Mouse (Mus musculus) kidney, postnatal 0 days (tissue): ENCODE measurements at regions not wholly inside any gene's neighbourhood (a gene's known extent, or its start where the extent isn't known, plus 50 kb on each side); places are given as distances from the start of the nearest gene placed in this dataset.

Experiments used
- ATAC-seq: fragments of 200-750 bp; cut with Nextera tagmentation; replicated peaks from 2 replicates; pipeline ENCODE4 v1.8.0; 2017; ENCODE audit warnings: low read depth, moderate number of reproducible peaks, moderate TSS enrichment, moderate library complexity; ENCODE audit not compliant: low FRiP score
- DNase-seq: peaks from one replicate; pipeline ENCODE4 v3.0.0-alpha.2; 2016; ENCODE audit warnings: low spot score
- H3K27ac ChIP-seq: fragments of 300-500 bp; sonication (generic); 2 replicates; pipeline ENCODE4 v1.5.1; 2014; ENCODE audit warnings: mild to moderate bottlenecking
- H3K27me3 ChIP-seq: fragments of 300-500 bp; sonication (generic); 2 replicates; pipeline ENCODE4 v1.6.1; 2014; ENCODE audit warnings: low read length, mixed read lengths; ENCODE audit not compliant: insufficient read depth
- H3K36me3 ChIP-seq: fragments of 300-500 bp; sonication (generic); 2 replicates; pipeline ENCODE4 v1.6.1; 2014; ENCODE audit warnings: low read length, mixed read lengths; ENCODE audit not compliant: insufficient read depth
- H3K4me1 ChIP-seq: fragments of 300-500 bp; sonication (generic); replicated peaks from 2 replicates; pipeline ENCODE4 v1.6.1; 2014; ENCODE audit warnings: antibody characterized with exemption, low read length, mixed read lengths; ENCODE audit not compliant: insufficient read depth
- H3K4me2 ChIP-seq: fragments of 300-500 bp; sonication (generic); 2 replicates; pipeline ENCODE4 v1.6.1; 2014; ENCODE audit warnings: mild to moderate bottlenecking, low read length, moderate library complexity, mixed read lengths
- H3K4me3 ChIP-seq: fragments of 300-500 bp; sonication (generic); replicated peaks from 2 replicates; pipeline ENCODE4 v1.5.1; 2014; ENCODE audit warnings: low read depth, low read length
- H3K9ac ChIP-seq: fragments of 300-500 bp; sonication (generic); 2 replicates; pipeline ENCODE4 v1.6.1; 2014; ENCODE audit warnings: low read depth, low read length
- H3K9me3 ChIP-seq: fragments of 300-500 bp; sonication (generic); replicated peaks from 2 replicates; pipeline ENCODE4 v1.6.1; 2016; ENCODE audit warnings: low read length, inconsistent platforms, mixed read lengths
- CTCF ChIP-seq: IDR thresholded peaks from 2 replicates; pipeline ENCODE4 v1.5.1; 2016; ENCODE audit warnings: antibody characterized with exemption, low read depth, mild to moderate bottlenecking, moderate library complexity
- WGBS: fragments of 180-500 bp; shearing (Covaris S2); extraction: QIAGEN DNeasy Blood & Tissue Kit; methylation state at CpG from one replicate; pipeline ENCODE4 v1.1.7; 2014; 5-methylcytosine and 5-hydroxymethylcytosine counted together

- no peaks in the 10 kb centered on the region for H3K4me1 ChIP-seq
- H3K4me2 ChIP-seq, result no peak overlapping the region
- no peaks in the 10 kb centered on the region for H3K9me3 ChIP-seq
- H3K27me3 ChIP-seq, result no peaks in the 10 kb centered on the region
- TF ChIP-seq CTCF, result no peak
- DNase-seq, result no peak
- no peak overlapping the region for H3K4me3 ChIP-seq
- ATAC-seq, result no peak
- no peak overlapping the region for H3K9ac ChIP-seq
- no peaks in the 10 kb centered on the region for H3K36me3 ChIP-seq
- WGBS, result 93% methylated on average over 7 of the region's 7 CpGs
- no peak overlapping the region for H3K27ac ChIP-seq
Measured at GRCm38 (mm10) chr16:76158585-76158984, 136.5 kb upstream of the Samsn1 start.

- no peak overlapping the region for H3K4me2 ChIP-seq
- no peak overlapping the region for H3K4me3 ChIP-seq
- DNase-seq (peak; percentile 5), ATAC-seq (no peak)
- no peak overlapping the region for H3K27ac ChIP-seq
- H3K36me3 ChIP-seq, result no peaks in the 10 kb centered on the region
- no peaks in the 10 kb centered on the region for H3K4me1 ChIP-seq
- TF ChIP-seq CTCF, result no peak
- 76% methylated on average over 12 of the region's 12 CpGs for WGBS
- no peaks in the 10 kb centered on the region for H3K27me3 ChIP-seq
- H3K9ac ChIP-seq, result no peak overlapping the region
- no peaks in the 10 kb centered on the region for H3K9me3 ChIP-seq
Measured at GRCm38 (mm10) chr16:76153766-76154525, 131.9 kb upstream of the Samsn1 start.

GRCm38 (mm10) chr16:76149581-76149980, 127.5 kb upstream of the Samsn1 start:
- Histone ChIP-seq H3K9ac (no peak overlapping the region), H3K4me3 (no peak overlapping the region), H3K36me3 (no peaks in the 10 kb centered on the region), H3K9me3 (no peaks in the 10 kb centered on the region), H3K27me3 (no peaks in the 10 kb centered on the region), H3K4me1 (no peaks in the 10 kb centered on the region), H3K27ac (no peak overlapping the region), H3K4me2 (no peak overlapping the region)
- TF ChIP-seq CTCF, result no peak
- ATAC-seq, result no peak
- no peak for DNase-seq
- 78% methylated on average over 5 of the region's 5 CpGs for WGBS

- no peak for TF ChIP-seq CTCF
- H3K27ac ChIP-seq, result no peak overlapping the region
- no peaks in the 10 kb centered on the region for H3K4me1 ChIP-seq
- H3K4me2 ChIP-seq, result no peak overlapping the region
- H3K36me3 ChIP-seq, result no peaks in the 10 kb centered on the region
- H3K27me3 ChIP-seq, result no peaks in the 10 kb centered on the region
- no peak for DNase-seq
- ATAC-seq, result no peak
- H3K4me3 ChIP-seq, result no peak overlapping the region
- H3K9ac ChIP-seq, result no peak overlapping the region
- WGBS, result 90% methylated on average over 2 of the region's 2 CpGs
- H3K9me3 ChIP-seq, result no peaks in the 10 kb centered on the region
Measured at GRCm38 (mm10) chr16:76133892-76134291, 111.8 kb upstream of the Samsn1 start.

GRCm38 (mm10) chr16:76130486-76130885, 108.4 kb upstream of the Samsn1 start:
- Histone ChIP-seq H3K36me3 (no peaks in the 10 kb centered on the region), H3K4me2 (no peak overlapping the region), H3K9ac (no peak overlapping the region), H3K4me3 (no peak overlapping the region), H3K4me1 (no peaks in the 10 kb centered on the region), H3K27me3 (no peaks in the 10 kb centered on the region), H3K9me3 (no peaks in the 10 kb centered on the region), H3K27ac (no peak overlapping the region)
- no peak for TF ChIP-seq CTCF
- ATAC-seq, result no peak
- WGBS, result 87% methylated on average over 9 of the region's 9 CpGs
- DNase-seq, result no peak

- Histone ChIP-seq H3K27me3 (no peaks in the 10 kb centered on the region), H3K27ac (no peak overlapping the region), H3K9ac (no peak overlapping the region), H3K4me1 (no peaks in the 10 kb centered on the region), H3K4me3 (no peak overlapping the region), H3K9me3 (no peaks in the 10 kb centered on the region), H3K36me3 (no peaks in the 10 kb centered on the region), H3K4me2 (no peak overlapping the region)
- ATAC-seq (no peak), DNase-seq (peak; percentile 9)
- peak; percentile 59 for TF ChIP-seq CTCF
- WGBS, result 86% methylated on average over 2 of the region's 2 CpGs
Measured at GRCm38 (mm10) chr16:76129982-76130381, 107.9 kb upstream of the Samsn1 start.

- no peak for TF ChIP-seq CTCF
- Histone ChIP-seq H3K9me3 (no peaks in the 10 kb centered on the region), H3K9ac (no peak overlapping the region), H3K36me3 (no peaks in the 10 kb centered on the region), H3K27ac (no peak overlapping the region), H3K27me3 (no peaks in the 10 kb centered on the region), H3K4me2 (no peak overlapping the region), H3K4me1 (no peaks in the 10 kb centered on the region), H3K4me3 (no peak overlapping the region)
- ATAC-seq, result no peak
- DNase-seq, result no peak
- WGBS, result 48% methylated on average over 5 of the region's 5 CpGs
Measured at GRCm38 (mm10) chr16:76123021-76123384, 100.9 kb upstream of the Samsn1 start.
